Mouse (Mus musculus): ENCODE data around the gene Tas2r126. TPM values are rescaled to one million over a fixed set of nuclear protein-coding genes. Genes with fewer than 3 reads are reported as not detected.

Gene Tas2r126
- total RNA-seq, 2 experiments from 2014 or later = not detected

DNA sequence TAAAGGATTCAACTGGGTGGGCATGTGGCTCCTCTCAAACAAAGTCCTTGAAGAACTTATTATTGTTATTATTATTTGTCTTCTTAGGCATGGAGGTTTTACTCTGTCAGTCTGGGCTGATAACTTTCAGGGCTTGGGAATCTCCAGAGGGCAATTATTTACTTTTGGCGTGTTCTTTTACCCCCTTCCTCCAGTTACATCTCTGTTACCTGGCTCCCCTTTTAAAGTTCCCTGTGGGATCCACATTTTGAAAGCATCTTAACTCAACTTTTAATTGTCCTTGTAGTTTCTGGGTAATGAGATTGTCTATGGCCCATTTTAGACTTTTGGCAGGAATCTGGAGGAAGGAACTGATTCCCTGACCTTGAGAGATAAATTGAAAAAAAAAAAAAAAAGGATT, 41.9 kb downstream of the Tas2r126 start, which contains the start of gene Olfr457:
TSS of gene Olfr457 (minus strand) at position 101 of the 400 bp plus-strand sequence.
- ATAC-seq (replicated peaks; ENCODE audit: low FRiP score, poor library complexity, severe bottlenecking) = no peak

DNA sequence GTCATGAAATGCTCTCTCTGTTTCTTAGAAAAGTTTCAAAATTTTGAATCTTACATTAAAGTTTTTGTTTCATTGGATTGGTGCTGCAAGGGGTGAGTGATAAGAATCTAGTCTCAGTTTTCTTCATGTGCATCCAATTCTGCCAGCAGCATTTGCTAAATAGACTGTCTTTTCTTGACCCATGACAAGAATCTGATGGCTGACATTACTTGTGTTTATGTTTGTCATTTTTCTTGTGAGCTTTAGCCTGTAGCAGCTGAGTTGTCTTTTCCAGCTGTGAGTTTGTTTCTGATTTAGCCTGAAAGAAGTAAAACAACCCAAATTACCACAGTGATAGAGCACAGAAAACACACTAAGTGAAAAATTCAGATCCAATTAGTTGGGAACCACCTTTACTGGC, 50.3 kb downstream of the Tas2r126 start:
- ATAC-seq (replicated peaks; ENCODE audit: low FRiP score, poor library complexity, severe bottlenecking) = no peak

Other genes with a start within 250 kb of the Tas2r126 start
- gene Tas2r144, start 219.2 kb upstream of the Tas2r126 start, total RNA-seq (2015; ENCODE audit: low replicate concordance) = not detected in 2 replicates
- not detected in 2 replicates for gene Tas2r144, start 219.2 kb upstream of the Tas2r126 start, total RNA-seq (2017; ENCODE audit: low replicate concordance)
- gene Gstk1, start 188.6 kb upstream of the Tas2r126 start, total RNA-seq (2015; ENCODE audit: low replicate concordance) = 8.4 TPM in 1 of 2 replicates, not detected in the other
- gene Gstk1, start 188.6 kb upstream of the Tas2r126 start, total RNA-seq (2017; ENCODE audit: low replicate concordance) = 2.0 TPM in 1 of 2 replicates, not detected in the other
- gene Tmem139, start 172.6 kb upstream of the Tas2r126 start, total RNA-seq (2015; ENCODE audit: low replicate concordance) = not detected in 2 replicates
- gene Tmem139, start 172.6 kb upstream of the Tas2r126 start, total RNA-seq (2017; ENCODE audit: low replicate concordance) = not detected in 2 replicates
- gene Casp2, start 169.6 kb upstream of the Tas2r126 start, total RNA-seq (2015; ENCODE audit: low replicate concordance) = 22.4 and 26.7 TPM in 2 replicates
- 32.1 and 38.9 TPM in 2 replicates for gene Casp2, start 169.6 kb upstream of the Tas2r126 start, total RNA-seq (2017; ENCODE audit: low replicate concordance)
- gene Clcn1, start 147.8 kb upstream of the Tas2r126 start, total RNA-seq (2015; ENCODE audit: low replicate concordance) = not detected in 2 replicates
- gene Clcn1, start 147.8 kb upstream of the Tas2r126 start, total RNA-seq (2017; ENCODE audit: low replicate concordance) = 2.0 and 8.5 TPM in 2 replicates
- gene Fam131b, start 109.9 kb upstream of the Tas2r126 start, total RNA-seq (2015; ENCODE audit: low replicate concordance) = not detected in 2 replicates
- gene Fam131b, start 109.9 kb upstream of the Tas2r126 start, total RNA-seq (2017; ENCODE audit: low replicate concordance) = not detected in 2 replicates
- 74.0 and 87.0 TPM in 2 replicates for gene Zyx, start 84.9 kb upstream of the Tas2r126 start, total RNA-seq (2015; ENCODE audit: low replicate concordance)
- 7.7 and 14.1 TPM in 2 replicates for gene Zyx, start 84.9 kb upstream of the Tas2r126 start, total RNA-seq (2017; ENCODE audit: low replicate concordance)
- gene Epha1, start 61.3 kb upstream of the Tas2r126 start, total RNA-seq (2015; ENCODE audit: low replicate concordance) = not detected in 2 replicates
- gene Epha1, start 61.3 kb upstream of the Tas2r126 start, total RNA-seq (2017; ENCODE audit: low replicate concordance) = not detected in 2 replicates
- gene Tas2r143, start 34.3 kb upstream of the Tas2r126 start, total RNA-seq (2015; ENCODE audit: low replicate concordance) = not detected in 2 replicates
- not detected in 2 replicates for gene Tas2r143, start 34.3 kb upstream of the Tas2r126 start, total RNA-seq (2017; ENCODE audit: low replicate concordance)
- gene Tas2r135, start 29.1 kb upstream of the Tas2r126 start, total RNA-seq (2015; ENCODE audit: low replicate concordance) = not detected in 2 replicates
- not detected in 2 replicates for gene Tas2r135, start 29.1 kb upstream of the Tas2r126 start, total RNA-seq (2017; ENCODE audit: low replicate concordance)
- not detected in 2 replicates for gene Olfr458, start 30.7 kb downstream of the Tas2r126 start, total RNA-seq (2015; ENCODE audit: low replicate concordance)
- not detected in 2 replicates for gene Olfr458, start 30.7 kb downstream of the Tas2r126 start, total RNA-seq (2017; ENCODE audit: low replicate concordance)
- not detected in 2 replicates for gene Olfr457, start 41.8 kb downstream of the Tas2r126 start, total RNA-seq (2015; ENCODE audit: low replicate concordance)
- 0.42 TPM in 1 of 2 replicates, not detected in the other for gene Olfr457, start 41.8 kb downstream of the Tas2r126 start, total RNA-seq (2017; ENCODE audit: low replicate concordance)
- not detected in 2 replicates for gene Olfr456, start 52.7 kb downstream of the Tas2r126 start, total RNA-seq (2015; ENCODE audit: low replicate concordance)
- not detected in 2 replicates for gene Olfr456, start 52.7 kb downstream of the Tas2r126 start, total RNA-seq (2017; ENCODE audit: low replicate concordance)
- not detected in 2 replicates for gene Olfr455, start 113.1 kb downstream of the Tas2r126 start, total RNA-seq (2015; ENCODE audit: low replicate concordance)
- not detected in 2 replicates for gene Olfr455, start 113.1 kb downstream of the Tas2r126 start, total RNA-seq (2017; ENCODE audit: low replicate concordance)
- gene Tcaf3, start 163.2 kb downstream of the Tas2r126 start, total RNA-seq (2015; ENCODE audit: low replicate concordance) = not detected in 2 replicates
- gene Tcaf3, start 163.2 kb downstream of the Tas2r126 start, total RNA-seq (2017; ENCODE audit: low replicate concordance) = 0.42 TPM in 1 of 2 replicates, not detected in the other
- not detected in 2 replicates for gene Tcaf2, start 210.7 kb downstream of the Tas2r126 start, total RNA-seq (2015; ENCODE audit: low replicate concordance)
- gene Tcaf2, start 210.7 kb downstream of the Tas2r126 start, total RNA-seq (2017; ENCODE audit: low replicate concordance) = not detected in 2 replicates

Measured in erythroblast, adult 5-6 weeks (primary cell).